Mouse (Mus musculus): ENCODE results near the gene Rpl22.

Gene Rpl22

GRCm38 (mm10) chr4:152325574-152326411 lies at the start of gene Rpl22:
Gene Rpl22, plus strand, starts transcription at chr4:152325742.
- peak; percentile 99 for DNase-seq (ENCODE audit: low spot score)

GRCm38 (mm10) chr4:152276389-152277347 lies 48.9 kb upstream of the Rpl22 start:
- peak; percentile 49 for DNase-seq (ENCODE audit: low spot score)

- no peak for DNase-seq (ENCODE audit: low spot score)
Observed at GRCm38 (mm10) chr4:152277916-152278315, 47.6 kb upstream of the Rpl22 start.

- DNase-seq (ENCODE audit: low spot score), result no peak
Observed at GRCm38 (mm10) chr4:152278986-152279385, 46.6 kb upstream of the Rpl22 start.

- no peak for DNase-seq (ENCODE audit: low spot score)
Observed at GRCm38 (mm10) chr4:152281601-152282000, 43.9 kb upstream of the Rpl22 start.

GRCm38 (mm10) chr4:152282721-152283120 lies 42.8 kb upstream of the Rpl22 start:
- no peak for DNase-seq (ENCODE audit: low spot score)

GRCm38 (mm10) chr4:152283186-152283950 lies 42.2 kb upstream of the Rpl22 start:
- peak; percentile 91 for DNase-seq (ENCODE audit: low spot score)

GRCm38 (mm10) chr4:152285505-152285904 lies 40.0 kb upstream of the Rpl22 start:
- peak; percentile 68 for DNase-seq (ENCODE audit: low spot score)

- peak; percentile 52 for DNase-seq (ENCODE audit: low spot score)
Observed at GRCm38 (mm10) chr4:152286183-152286582, 39.4 kb upstream of the Rpl22 start.

- peak; percentile 88 for DNase-seq (ENCODE audit: low spot score)
Observed at GRCm38 (mm10) chr4:152286887-152287286, 38.7 kb upstream of the Rpl22 start.

- DNase-seq (ENCODE audit: low spot score), result no peak
Observed at GRCm38 (mm10) chr4:152287317-152288120, 38.0 kb upstream of the Rpl22 start.

- peak; percentile 57 for DNase-seq (ENCODE audit: low spot score)
Observed at GRCm38 (mm10) chr4:152288398-152288945, 37.1 kb upstream of the Rpl22 start.

- peak; percentile 68 for DNase-seq (ENCODE audit: low spot score)
Observed at GRCm38 (mm10) chr4:152290385-152290784, 35.2 kb upstream of the Rpl22 start.

- DNase-seq (ENCODE audit: low spot score), result no peak
Observed at GRCm38 (mm10) chr4:152290991-152291390, 34.6 kb upstream of the Rpl22 start.

- DNase-seq (ENCODE audit: low spot score), result no peak
Observed at GRCm38 (mm10) chr4:152291562-152291961, 34.0 kb upstream of the Rpl22 start, which contains the start of gene Hes3. Gene Hes3, minus strand, starts transcription at chr4:152291662.

- peak; percentile 80 for DNase-seq (ENCODE audit: low spot score)
Observed at GRCm38 (mm10) chr4:152292102-152292765, 33.3 kb upstream of the Rpl22 start.

- peak; percentile 65 for DNase-seq (ENCODE audit: low spot score)
Observed at GRCm38 (mm10) chr4:152294188-152294929, 31.2 kb upstream of the Rpl22 start.

- DNase-seq (ENCODE audit: low spot score), result no peak
Observed at GRCm38 (mm10) chr4:152295916-152296315, 29.6 kb upstream of the Rpl22 start.

GRCm38 (mm10) chr4:152296371-152296770 lies 29.2 kb upstream of the Rpl22 start:
- DNase-seq (ENCODE audit: low spot score), result no peak

Data from embryo, embryonic 10 days (tissue).